Mouse (Mus musculus): ENCODE measurements at regions not wholly inside any gene's neighbourhood (a gene's known extent, or its start where the extent isn't known, plus 50 kb on each side); places are given as distances from the start of the nearest gene placed in this dataset.

GRCm38 (mm10) chr14:106669281-106669680 lies 563.3 kb downstream of the Trim52 start:
- DNase-seq (ENCODE audit: low spot score in 2 of 2) = no peak

- no peak for DNase-seq (ENCODE audit: low spot score in 2 of 2)
Measured at GRCm38 (mm10) chr14:106677970-106678369, 572.0 kb downstream of the Trim52 start.

- no peak for DNase-seq (ENCODE audit: low spot score in 2 of 2)
Measured at GRCm38 (mm10) chr14:106681193-106681592, 575.2 kb downstream of the Trim52 start.

DNA sequence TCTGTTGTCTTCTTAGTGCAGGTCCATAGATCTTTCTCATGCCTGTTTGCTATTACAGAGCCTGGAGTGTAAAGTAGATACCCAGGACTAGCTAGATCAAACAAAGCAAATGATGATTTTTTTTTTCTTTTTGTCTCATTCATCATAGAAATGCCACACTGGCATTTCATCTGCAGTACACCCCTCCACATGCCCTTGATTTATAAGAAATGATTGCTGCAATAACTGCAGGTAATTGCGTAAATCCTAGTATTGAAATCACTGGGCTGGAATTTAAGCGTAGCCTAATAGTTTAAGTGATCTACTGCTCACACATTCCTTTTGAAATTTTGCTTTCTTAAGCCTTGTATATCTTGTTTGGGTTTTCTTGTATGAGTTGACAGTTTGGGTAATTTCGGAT lies 581.4 kb downstream of the Trim52 start:
- no peak for DNase-seq (ENCODE audit: low spot score in 2 of 2)

GRCm38 (mm10) chr14:106714020-106714419 lies 608.0 kb downstream of the Trim52 start:
- no peak for DNase-seq (ENCODE audit: low spot score in 2 of 2)

- DNase-seq (ENCODE audit: low spot score in 2 of 2) = peak in 1 of 2 experiments; percentile 0
Measured at GRCm38 (mm10) chr14:106733825-106734224, 627.8 kb downstream of the Trim52 start.

- no peak for DNase-seq (ENCODE audit: low spot score in 2 of 2)
Measured at GRCm38 (mm10) chr14:106740857-106741256, 634.9 kb downstream of the Trim52 start.

DNA sequence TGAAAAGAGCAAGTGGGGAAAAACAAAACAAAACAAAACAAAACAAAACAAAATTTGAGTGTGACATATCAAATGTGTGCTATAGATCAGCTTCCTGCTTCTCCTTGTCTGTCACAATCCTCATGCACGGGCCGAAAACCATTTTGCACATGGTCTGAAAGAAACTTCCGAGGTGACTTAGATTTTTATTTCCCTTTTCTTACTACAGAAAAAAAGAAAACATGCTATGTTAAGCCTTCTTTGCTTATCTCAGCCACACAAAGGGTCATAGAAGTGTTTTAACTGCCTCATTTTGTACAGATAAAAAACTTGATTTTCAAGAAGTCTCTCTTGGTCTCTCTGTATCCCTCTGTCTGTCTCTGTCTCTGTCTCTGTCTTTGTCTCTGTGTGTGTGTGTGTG lies 654.2 kb downstream of the Trim52 start:
- no peak for DNase-seq (ENCODE audit: low spot score in 2 of 2)

DNA sequence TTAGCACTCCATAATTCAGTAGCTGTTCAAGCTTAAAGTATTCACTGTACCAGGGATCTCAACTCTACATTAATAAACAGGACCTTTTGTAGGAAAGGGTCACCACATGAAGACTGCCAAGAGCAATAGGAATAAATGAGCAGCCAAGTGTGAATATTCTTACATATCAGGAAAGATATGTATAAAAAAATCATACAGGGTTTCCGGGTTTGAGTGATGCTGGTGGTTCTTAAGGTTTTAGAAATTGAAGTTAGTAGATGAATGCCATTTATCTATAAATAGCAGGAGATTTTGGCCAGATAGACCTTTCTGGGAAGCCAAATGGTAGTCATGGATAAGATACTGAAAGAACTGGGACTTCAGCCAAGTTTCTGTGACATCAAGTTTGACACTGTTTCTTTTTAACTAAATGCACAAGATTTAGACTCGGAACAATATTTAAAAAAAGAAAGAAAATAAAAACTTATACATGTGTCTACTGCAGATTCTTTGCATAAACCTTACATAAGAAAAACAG lies 657.1 kb downstream of the Trim52 start:
- DNase-seq (ENCODE audit: low spot score in 2 of 2) = no peak

GRCm38 (mm10) chr14:106765884-106766467 lies 660.0 kb downstream of the Trim52 start:
- peak in 1 of 2 experiments; percentile 2 for DNase-seq (ENCODE audit: low spot score in 2 of 2)

Measured in layer of hippocampus, postnatal 14 days (tissue).